Mouse (Mus musculus) left cerebral cortex, postnatal 36 days (tissue): ENCODE results near the gene Ano10. TPM values are rescaled to one million over a fixed set of nuclear protein-coding genes. Genes with fewer than 3 reads are reported as not detected.
A peak's percentile ranks its signal among the peaks of the same experiment; 100 is the strongest.
"Not testable (repeated sequence)": the region's sequence is repeated elsewhere in the genome, so short reads cannot be mapped to it uniquely, and the experiment has no call there.

ENCODE experiments used
- DNase-seq, 2 experiments: peaks; one replicate each; pipeline ENCODE4 v3.0.0; 2021 to 2022; ENCODE audit warnings: low spot score in 2 of 2, mixed read lengths in 1 of 2
- intact Hi-C: fragments of 180-260 bp; cut with DNase I; formaldehyde crosslinking; loops from one replicate; pipeline ENCODE4 v1.15.1; 2025
- total RNA-seq, 2 experiments: library from RNA; stranded (reverse); gene quantifications; 2 replicates each; pipeline ENCODE4 v1.2.3; 2021

Gene Ano10
- 10 to 100 TPM; 27.4 to 30.3 TPM for total RNA-seq

DNA sequence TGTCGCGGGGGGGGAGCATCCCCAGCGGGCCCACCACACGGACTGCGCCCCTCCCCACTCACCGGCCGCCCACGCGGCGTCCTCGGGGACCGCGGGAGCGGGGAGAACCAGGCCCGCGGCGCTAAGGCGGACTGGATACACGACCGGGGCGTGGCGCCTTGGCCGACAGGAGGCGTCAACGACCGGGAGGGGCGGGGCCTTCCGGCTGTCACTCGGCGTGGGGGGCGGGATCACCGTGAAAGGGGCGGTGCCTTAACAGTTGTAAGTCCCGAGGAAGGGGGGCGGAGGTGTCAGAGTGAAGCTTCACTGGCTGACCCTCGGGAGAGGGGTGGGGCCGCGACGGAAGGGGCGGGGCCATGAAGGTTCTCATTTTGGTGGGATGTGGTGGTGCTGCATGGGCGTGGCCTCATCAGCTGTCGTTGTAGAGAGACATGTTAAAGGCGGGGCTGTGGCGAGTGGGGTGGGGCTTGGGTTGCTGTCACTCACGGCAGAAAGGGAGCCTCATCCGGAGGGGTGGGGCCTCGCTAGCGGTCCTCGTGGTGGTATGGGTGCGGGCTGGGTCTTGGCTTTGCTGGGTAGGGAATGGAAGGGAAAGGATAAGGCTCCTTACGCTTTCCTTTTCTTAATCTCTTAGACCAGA, at the start of gene Ano10:
Gene Ano10 (minus strand): TSS at position 182 of the 640 bp plus-strand sequence.
- DNase-seq = peak; percentile 92 to 93
- intact Hi-C loops = no loop called here

DNA sequence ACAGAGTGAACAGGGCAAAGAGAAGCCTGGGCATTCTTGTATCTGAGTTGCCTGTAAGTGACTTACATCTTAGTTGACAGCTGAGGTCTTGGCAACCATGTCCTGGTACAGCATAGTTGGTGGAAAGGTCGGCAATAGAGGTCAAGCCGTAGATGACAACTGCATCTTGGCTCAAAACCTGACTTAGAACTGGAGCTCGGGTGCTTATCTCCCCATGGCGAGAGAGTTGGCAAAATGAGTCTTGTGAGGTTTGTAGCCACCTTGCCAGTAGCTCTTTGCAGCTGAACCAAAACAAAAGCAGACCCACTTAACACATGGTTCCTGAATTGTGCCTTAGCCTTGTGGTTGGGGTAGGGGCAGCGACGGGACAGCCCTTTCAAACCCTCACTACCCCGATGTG, 49.2 kb upstream of the Ano10 start:
- intact Hi-C loops = no loop called here
- no peak for DNase-seq

- no peak for DNase-seq
- intact Hi-C loops = no loop called here
These were observed 45.7 kb upstream of the Ano10 start for GRCm38 (mm10) chr9:122339972-122340371.

GRCm38 (mm10) chr9:122337510-122337931, 43.3 kb upstream of the Ano10 start:
- DNase-seq = no peak
- intact Hi-C loops = no loop called here

DNA sequence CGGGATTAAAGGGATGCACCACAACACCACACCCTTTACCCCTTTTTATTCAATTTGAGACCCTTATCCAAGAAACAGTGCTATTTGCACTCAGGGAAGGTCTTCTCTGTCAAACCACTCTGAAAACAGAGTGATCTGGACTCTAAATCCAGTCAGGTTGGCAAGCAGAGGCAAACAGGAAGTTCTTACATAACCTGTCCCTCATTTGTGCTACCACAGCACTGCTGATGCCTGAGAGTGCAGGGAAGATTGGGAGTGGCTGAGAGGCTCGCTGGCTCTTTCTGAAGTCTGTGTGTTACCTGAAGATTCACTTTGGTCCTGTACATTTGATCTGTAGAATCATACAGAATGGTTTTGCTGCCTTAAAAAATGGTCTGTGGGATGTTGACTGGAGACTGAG, 42.5 kb upstream of the Ano10 start:
- intact Hi-C loops = no loop called here
- no peak for DNase-seq

- intact Hi-C loops = no loop called here
- no peak for DNase-seq
These were observed 34.0 kb upstream of the Ano10 start for GRCm38 (mm10) chr9:122328199-122328598.

GRCm38 (mm10) chr9:122325996-122326395, 31.8 kb upstream of the Ano10 start:
- DNase-seq = no peak
- intact Hi-C loops = no loop called here

DNA sequence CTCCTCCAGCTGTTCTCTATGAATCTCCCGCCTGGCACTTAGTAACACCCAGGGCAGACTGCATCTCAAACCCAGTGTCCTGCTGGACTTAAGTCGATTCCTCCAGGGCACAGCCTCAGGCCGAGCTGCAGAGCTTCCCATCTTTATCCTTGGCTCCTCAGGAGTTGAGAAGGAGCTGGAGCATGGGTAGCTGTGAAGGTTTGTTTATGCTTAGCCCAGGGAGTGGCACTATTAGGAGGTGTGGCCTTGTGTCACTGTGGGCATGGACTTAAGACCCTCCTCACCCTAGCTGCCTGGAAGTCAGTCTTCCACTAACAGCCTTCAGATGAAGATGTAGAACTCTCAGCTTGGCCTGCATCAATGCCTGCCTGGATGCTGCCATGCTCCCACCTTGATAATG, 28.1 kb upstream of the Ano10 start:
- DNase-seq = no peak
- intact Hi-C loops = no loop called here

DNA sequence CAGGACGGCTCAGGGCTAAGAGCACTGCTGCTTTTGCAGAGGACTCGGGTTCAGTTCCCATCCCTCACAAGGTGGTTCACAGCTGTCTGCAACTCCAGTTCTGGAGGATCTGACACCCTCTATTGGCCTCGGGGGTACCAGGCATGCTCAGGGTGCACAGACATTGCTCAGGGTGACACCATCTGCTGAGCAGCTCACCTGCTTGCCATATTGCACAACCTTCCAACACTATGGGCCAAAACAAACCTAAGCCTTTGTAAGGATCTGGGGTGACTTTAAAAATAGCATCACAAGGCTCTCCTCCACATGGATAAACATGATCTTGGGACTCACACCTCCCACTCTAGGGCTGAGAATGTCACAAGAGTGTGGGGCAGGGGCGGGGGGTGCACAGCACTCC, 26.4 kb upstream of the Ano10 start:
- DNase-seq = no peak
- intact Hi-C loops = no loop called here

DNA sequence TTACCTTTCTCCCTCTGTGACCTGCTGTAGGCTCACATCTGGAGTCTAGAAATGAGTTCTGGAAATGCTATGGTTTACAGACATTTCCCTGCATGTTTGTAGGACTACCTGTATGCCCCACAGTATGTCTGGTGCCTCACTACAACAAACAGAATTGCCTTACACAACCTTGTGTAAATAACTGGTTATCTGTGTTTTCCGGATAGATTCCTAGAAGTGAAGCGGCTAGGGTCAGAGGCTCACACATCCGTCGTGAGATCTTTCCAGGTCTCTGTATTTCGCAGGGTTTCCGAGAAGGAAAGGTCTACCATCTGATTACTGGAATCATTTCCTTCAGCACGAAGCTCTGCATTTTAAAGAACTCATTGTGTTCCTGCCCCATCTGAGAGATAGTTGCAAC, 22.3 kb upstream of the Ano10 start:
- no peak for DNase-seq
- intact Hi-C loops = no loop called here

GRCm38 (mm10) chr9:122315501-122315900, 21.3 kb upstream of the Ano10 start:
- intact Hi-C loops = no loop called here
- DNase-seq = no peak

- no peak for DNase-seq
- intact Hi-C loops = no loop called here
These were observed 20.7 kb upstream of the Ano10 start for GRCm38 (mm10) chr9:122314942-122315341.

DNA sequence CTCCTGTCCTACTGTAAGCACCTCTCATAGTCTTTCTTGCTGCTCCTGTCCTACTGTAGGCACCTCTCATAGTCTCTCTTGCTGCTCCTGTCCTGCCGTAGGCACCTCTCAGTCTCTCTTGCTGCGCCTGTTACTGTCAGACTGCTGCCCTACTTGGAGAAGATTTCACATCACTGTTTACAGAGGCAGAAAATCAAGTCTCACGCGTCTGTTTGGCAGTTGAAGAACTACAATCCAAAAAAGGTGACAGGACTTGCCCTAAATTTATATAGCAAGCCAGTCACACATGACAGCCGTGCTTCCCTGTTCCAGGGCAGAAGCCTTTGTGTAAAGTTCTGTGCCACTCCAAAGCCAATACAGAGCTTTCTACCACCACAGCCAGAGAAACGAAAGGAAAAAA, 20.2 kb upstream of the Ano10 start:
- intact Hi-C loops = no loop called here
- DNase-seq = no peak

- DNase-seq, intact Hi-C loops: not testable (repeated sequence)
These were observed 18.9 kb upstream of the Ano10 start for GRCm38 (mm10) chr9:122313128-122313527.

- intact Hi-C loops = no loop called here
- DNase-seq = no peak
These were observed 18.2 kb upstream of the Ano10 start for GRCm38 (mm10) chr9:122312296-122312990.

DNA sequence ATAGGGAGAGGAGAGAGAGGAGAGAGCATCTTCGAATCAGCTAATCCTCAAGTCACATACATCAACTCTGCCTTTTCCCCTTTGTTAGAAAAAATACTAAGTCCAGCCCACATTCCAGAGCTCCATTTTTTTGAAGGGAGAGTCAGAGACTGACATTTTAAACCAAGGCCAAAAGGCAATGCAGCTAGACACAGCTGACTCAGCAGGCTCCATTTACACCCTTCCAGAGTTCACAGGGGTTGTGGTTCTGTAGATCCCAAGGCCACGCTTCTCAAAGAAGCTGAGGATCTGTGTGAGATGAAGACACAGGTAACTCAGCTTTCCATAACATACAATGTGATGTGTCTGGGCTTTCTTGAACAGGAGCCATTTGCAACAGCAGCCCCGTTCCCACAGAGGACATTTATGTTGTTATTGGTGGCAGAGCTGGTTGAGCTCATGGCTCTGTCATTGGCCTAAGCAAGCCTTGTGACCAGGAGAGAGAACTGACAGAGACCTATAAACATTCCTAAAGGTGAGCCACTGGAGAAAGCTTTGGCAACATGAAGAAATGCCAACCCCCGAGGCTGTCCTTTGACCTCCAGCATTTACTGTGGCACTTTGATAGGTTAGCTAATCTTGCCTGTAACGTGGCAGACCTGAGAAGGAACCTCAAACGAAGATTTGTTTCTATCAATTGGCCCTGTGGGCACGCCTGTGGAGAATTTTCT, 17.0 kb upstream of the Ano10 start:
- intact Hi-C loops = no loop called here
- no peak for DNase-seq

- DNase-seq = peak; percentile 78 to 85
- intact Hi-C loops = loop anchor here (1.0 kb wide), 1 partner anchor 63 kb away; no protein-coding TSS in a partner anchor
These were observed 16.4 kb upstream of the Ano10 start for GRCm38 (mm10) chr9:122310613-122311049.

- no peak for DNase-seq
- intact Hi-C loops = no loop called here
These were observed 15.1 kb upstream of the Ano10 start for GRCm38 (mm10) chr9:122309013-122309980.

DNA sequence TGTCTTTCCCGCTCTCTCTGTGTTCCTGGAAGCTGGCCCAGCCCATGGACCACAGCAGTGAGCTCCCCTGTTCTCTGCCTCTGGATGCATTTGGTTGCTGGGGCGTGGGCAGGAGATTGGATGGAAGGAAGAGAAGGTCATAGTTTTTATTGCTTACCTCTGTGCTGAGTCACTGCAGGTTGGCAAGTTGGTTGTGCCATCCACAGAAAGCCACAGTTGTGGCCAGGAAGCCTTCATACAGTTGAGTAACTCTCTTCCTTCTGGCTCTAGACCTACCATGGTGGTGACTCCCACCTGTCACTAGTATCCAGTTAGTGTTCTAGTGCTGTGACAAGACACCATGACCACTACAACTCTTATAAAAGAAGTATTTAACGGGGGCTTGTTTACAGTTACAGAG, 11.1 kb upstream of the Ano10 start:
- DNase-seq = no peak
- intact Hi-C loops = no loop called here

GRCm38 (mm10) chr9:122296169-122296568, 1.9 kb upstream of the Ano10 start:
- intact Hi-C loops = no loop called here
- no peak for DNase-seq
